Mouse (Mus musculus): Measurements from ENCODE around the gene Wdhd1. TPM values are rescaled to one million over a fixed set of nuclear protein-coding genes. Genes with fewer than 3 reads are reported as not detected.
"Not testable (repeated sequence)": the region's sequence is repeated elsewhere in the genome, so short reads cannot be mapped to it uniquely, and the experiment has no call there.

Wdhd1 gene
- 1 to 10 TPM; 1.9 to 3.0 TPM for total RNA-seq (2021)
- long read RNA-seq, experiment 1, full-length matches to known transcripts = 1 of 1 reads
- long read RNA-seq, experiment 1, partial matches to known transcripts = 0 of 1 reads
- long read RNA-seq, experiment 1, other reads (novel, unspliced or antisense) = 0 of 1 reads
- long read RNA-seq, experiment 2 = 0 reads

DNA sequence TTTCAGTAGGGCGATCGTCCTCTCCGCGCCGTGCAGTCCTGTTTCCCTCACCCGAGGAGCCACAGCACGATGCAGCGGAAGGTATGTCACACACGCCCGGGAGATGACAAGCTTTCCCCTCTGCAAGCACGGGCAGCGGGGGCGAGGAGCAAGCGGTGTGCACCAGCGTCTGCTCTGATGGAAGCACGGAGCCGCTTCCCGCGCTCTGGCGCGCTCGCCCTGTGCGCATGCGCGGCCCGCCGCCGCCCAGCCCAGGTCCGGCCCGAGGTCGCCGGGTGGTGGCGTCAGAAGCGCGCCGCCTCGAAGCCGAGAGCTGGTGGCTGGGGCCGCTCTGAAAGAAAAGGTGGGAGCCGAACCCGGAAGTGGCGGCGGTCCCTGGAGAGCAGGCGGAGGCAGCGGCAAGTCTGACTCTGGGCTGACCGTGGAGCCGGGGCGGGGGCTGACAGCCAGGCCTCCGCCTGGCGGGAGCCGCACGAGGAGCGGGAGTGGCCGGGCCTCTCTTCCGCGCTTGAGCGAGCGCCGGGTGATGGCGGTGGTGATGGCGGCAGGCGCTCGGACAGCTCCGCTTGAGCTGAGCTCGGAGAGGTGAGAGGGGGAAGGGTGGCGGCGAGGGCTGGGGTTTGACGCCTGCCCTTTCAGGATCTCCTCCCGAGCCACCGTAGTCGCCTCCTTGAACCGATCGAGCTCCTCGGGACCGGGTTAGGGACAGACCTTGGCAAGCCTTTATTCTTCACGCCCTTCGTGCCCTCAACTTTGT, at the start of gene Wdhd1, which contains the start of gene Socs4:
TSS of gene Wdhd1 (minus strand) at position 221 of the 757 bp plus-strand sequence.
TSS of gene Socs4 (plus strand) at position 295 of the 757 bp plus-strand sequence.
- peak; percentile 97 to 98 for DNase-seq

DNA sequence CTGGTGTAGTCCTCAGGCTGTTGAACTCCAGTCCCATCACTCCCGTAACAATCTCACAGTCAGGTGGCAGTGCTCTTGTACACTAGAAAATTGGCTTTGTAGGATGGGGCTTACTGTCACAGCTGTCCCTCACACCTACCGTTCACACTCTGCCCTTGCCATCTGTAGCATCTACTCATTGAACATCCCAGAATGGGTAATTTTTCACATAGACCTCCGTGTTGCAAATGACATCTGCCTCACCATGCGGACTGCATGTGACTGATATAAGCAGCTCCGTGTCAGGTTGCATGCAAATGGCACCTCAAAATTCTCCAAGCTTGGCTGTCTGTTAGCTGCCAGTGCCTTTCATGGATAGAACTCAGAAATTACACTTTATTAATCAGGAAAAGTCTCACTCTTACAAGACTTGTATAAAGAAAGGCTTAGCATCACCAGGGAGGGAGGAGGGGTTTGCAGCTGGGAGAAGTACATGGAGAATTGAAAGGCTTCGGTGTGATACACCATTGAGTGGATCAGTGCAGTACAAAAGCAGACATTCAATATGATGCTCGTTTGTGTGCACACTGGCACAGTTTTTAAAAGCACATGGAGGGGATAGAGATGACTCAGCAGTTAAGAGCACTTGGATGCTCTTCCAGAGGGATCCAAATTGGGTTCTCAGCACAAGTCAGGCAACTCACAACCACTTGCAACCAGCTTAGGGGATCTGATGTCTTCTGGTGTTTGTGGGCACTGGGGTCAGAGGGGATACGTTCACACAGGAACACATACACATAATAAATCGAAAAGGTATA, 49.5 kb upstream of the Wdhd1 start:
- DNase-seq = no peak

DNA sequence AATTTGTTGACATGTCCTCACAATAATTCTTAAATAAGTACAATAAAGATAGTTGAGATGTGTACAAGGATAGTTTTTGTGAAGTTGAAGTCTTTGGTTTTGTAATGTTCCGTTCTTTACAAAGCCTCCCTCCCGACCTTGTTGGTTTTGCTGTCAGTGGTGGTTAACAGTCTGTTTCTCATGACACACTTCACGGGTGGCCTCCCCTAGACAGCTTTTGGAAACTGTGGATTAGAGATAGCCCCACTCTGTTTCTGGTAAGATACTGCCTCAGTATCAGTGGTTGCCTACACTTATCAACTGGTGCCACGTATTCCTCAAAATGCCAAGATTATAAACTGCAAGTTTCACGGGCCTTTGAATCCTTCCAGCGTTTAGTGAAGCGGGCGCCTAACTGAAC, 44.9 kb upstream of the Wdhd1 start:
- DNase-seq = not testable (repeated sequence)

DNA sequence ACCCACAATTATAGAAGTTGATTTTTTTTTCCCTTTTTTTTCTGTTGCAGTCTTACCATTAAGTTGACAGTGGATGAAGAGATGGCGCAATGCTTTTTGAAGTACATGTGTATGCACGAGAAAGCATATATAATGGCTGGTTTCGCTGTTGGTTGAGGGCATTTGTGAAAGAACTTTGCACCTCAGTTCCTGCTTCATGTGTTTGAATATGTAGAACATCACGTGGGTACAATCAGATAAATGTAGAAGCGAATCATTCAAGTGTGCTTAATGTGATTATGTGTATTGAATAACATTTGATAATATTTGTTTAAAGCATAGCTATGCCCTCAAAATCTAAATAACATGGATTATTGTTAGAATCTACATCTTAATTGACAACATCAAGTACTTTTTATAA, 42.7 kb upstream of the Wdhd1 start:
- no peak for DNase-seq

DNA sequence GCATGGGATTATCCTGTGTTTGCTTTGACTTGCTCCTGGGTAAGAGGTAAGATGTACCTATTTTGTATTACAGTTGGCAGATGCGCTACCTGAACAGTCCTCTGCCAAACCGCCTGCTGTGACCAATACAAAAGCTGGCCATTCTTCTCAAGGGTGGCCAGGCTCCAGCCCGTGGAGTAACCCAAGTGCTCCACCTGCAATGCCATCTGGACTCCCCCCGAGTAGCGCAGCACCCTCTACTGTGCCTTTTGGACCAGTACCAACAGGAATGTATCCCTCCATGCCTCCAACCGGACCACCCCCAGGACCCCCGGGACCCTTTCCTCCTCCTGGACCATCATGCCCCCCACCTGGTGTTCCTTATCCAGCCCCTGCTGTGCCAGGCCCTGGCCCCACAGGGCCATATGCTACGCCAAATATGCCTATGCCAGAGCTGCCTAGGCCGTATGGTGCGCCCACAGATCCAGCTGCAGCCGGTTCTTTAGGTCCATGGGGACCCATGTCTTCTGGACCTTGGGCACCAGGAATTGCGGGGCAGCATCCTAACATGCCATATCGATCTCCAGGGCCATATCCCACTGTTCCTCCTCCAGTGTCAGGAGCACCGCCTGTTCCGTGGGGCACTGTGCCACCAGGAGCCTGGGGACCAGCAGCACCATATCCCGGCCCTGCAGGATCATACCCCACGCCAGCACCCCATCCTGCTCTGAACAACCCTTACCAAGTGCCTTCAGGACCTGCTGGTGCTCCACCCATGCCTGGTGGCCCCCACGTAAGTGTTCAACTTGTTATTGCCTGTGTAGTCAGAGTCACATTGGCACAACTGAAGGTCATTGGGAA, 33.9 kb upstream of the Wdhd1 start:
- no peak for DNase-seq

DNA sequence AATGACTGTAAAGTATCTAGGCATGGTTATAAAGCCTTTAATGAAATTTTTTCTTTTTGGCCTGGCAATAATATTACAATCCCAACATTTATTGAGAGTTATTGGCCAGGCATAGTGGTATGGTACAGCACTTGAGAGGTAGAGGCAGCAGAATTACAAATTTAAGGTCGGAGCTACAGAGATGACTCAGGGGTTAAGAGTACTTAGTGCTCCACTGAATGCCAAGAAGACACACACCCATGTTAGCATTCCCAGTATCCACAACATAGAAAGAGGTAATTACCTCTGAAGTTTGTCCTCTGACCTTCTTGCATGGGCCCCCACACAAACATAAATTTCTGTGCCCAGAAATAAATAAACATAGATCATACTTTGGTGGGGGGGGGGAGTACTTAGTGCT, 32.4 kb upstream of the Wdhd1 start:
- no peak for DNase-seq

DNA sequence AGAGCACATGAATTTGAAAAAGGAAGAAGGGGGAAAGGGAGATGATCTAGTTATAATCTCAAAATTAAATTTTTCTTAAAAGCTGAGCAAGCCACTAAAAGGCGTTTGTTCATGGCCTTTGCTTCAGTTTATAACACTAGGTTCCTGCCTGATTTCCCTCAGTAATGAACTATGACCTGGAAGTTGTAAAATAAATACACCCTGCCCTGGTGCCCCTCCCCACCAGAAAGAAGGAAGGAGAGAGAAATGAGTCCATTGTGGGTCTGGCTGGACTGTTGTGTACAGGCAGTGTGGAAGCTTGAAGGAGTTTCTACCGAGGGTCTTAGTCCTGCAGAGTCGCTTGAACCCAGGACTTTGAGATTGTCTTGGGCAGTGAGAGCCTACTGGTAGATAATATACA, 31.0 kb upstream of the Wdhd1 start:
- DNase-seq = no peak

DNA sequence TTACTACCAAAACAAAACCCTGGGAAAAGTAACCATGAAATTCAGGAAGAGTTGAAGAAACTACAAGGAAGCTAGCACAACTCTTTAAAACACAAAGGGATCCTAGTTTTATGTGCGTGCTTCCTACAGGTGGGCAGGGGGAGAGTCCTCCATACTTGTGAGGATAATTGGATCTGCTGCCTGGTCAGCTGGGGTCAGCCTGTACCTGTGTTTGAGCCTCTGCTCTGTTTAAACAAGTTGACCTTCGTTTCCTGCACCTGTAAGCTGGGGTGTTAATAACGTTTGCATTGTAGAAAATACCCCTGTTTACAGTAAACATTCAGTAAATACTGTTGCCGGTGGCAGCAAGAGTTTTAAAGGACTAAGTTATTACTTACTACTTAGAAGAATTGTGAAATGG, 29.3 kb upstream of the Wdhd1 start:
- DNase-seq = no peak

DNA sequence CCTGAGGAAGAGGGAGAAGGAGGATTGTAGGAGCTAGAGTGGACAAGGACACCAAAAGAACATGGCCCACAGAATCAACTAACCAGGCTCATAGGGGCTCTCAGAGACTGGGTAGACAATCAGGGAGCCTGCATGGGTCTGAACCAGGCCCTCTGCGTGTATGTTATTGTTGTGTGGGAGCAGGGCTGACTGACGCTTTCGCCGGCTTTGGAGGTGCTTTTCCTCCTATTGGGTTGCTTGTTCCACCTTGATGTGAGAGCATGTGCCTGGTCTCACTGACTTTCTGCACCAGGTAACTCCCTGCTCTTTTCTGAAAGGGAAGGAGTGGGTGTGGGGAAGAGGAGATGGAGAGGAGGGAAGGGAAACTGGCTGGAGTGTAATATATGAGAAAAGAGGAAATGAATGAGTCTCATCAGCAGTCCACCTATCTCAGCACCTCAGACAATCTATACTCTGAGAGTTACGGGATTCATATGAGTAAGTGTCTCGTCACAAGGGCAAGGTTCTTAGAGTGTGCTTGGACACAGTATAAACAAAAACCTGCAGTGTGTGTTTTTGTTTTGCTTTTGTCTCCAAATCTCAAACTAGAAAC, 28.3 kb upstream of the Wdhd1 start:
- DNase-seq = no peak

DNA sequence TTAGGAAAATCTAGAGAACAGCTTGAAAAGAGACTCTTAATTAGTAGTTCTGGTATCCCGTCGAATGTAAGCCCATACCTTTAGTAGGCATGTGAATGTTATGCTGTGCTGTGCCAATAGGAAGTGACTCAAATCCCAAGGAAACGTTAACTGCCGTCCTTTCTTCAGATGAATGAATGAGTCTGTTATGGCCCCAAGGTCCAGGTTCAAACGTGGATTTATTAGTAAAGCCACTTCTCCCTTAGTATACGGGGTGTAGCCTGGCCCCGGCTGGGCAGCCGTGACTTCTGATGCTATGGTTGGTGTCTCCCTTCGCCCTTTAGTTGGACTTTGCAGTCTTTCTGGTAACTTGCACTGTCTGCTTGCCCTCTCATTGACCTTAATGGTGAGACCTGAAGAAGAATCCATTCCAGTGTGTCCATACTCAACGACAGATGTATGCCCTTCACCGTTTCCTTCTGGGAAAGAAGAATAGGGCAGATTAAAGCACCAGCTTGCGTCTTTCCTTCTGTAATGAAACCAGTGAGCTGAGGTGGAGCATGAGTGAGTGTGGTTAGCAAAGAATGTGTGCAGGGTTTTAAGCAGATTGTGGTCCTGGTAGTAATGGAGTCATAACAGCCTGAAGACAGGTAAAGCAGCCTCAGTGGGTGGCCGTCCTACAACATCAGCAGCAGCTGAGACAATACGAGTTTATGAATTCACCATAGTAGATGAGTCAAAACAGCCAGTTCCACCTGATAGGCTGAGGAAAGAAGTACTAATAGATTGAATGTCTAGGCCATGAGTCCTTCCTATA, 26.4 kb upstream of the Wdhd1 start:
- no peak for DNase-seq

DNA sequence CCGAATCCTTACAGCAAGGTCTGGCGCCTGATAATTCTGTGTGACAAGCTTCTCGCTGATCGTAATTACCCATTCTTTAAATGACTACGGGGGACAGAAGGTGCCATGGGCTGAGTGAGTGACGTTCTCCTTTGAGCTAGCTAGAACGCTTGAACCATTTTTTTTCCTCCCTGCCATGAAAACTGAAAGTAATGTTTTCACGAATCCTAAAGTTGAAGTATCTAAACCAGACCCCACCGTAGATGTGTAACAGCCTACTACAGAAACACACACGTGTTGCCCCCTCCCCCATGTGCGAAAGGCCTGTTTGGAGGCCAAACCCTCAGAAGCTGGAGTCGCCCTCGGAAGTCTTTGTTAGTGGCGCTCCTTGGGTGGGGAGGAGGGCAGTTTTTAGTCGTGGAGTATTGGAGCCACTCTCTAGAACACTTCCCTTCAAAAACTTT, 22.2 kb upstream of the Wdhd1 start:
- peak; percentile 42 to 58 for DNase-seq

DNA sequence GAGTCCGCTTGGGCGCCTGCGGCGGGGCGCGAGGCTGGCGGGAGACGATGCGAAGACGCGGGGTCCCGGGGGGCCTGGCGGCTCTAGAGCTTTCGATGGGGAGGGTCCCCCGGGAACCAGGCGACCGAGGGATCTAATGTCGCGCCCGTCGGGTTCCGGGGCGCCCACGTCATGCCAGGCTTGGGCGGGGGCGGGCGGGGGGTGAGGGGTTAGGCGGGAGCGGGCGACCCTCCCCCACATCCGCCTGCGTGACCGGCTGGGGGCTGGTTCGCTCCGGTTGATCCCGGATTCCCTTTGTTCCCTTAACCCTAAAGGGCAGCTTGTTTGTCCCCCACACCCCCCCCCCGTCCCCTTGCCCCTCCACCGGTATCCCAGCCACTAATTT, 21.7 kb upstream of the Wdhd1 start:
- DNase-seq = no peak

DNA sequence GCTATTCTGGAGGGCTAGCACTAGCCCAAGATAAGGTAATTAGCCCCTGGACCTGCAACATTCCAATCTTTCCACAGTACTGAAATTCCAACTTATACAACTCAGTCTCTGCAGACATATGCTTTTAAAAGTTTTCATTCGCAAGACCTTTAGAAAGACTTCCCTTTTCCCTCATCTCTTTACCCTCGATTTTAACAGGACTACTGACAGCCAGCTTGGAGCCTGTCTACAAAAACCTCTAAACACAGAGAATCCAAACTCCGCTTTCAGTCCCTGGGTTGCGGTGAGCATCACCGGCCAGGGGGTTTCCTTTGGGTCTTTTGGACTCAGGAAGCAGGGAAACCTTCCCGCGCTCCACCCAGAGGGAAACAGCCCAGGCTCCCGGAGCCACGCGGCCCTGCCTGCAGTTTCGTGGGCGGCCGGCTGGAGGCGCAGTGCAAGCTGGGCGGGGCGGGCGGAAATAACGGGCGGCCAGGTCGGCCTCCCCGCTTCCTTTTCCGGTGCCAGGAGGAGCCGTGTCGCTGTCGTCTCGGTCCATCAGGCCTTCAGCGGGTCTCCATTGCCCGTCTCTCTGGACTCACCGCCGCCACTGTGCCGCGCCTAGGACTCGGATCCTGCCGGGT, 21.2 kb upstream of the Wdhd1 start, which contains the start of gene Mapk1ip1l:
TSS of gene Mapk1ip1l (plus strand) at position 482 of the 623 bp plus-strand sequence.
- peak; percentile 95 for DNase-seq

DNA sequence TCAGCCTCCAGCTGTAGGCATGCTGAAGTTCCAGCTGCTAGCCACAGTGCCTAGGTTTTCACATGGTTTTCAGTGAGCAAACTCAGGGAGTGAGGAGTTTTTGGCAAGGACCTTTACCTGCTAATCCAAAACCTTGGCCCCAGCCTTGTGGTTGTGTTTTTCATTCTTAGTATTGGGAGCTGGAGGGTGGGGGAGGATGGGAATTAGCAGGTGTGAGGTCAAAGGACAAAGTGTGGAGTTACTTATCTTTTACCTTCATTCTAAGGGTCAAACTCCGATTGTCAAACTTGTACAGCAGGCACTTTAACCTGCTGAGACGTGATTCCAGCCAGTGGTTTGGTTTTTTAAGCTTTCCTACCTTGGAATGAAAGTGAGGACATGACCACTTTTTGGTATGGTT, 19.6 kb upstream of the Wdhd1 start:
- DNase-seq = no peak

DNA sequence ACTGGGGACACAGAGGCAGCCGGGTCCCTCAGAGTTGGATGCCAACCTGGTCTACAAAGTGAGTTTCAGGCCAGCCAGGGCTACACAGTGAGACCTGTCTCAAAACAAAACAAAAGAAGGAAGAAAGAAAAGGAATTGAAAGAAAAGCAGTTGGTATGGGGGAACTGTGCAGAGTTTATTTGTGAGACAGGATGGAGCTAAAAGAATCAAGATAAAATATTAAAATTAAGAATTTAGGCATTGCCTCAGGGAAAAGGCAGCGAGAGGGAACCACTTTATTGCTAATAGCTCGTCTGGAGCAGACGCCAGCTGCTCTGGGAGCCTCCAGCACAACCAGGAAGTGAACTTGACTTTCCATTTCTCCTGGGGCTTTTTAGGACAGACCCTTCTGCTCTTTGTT, 17.5 kb upstream of the Wdhd1 start:
- DNase-seq = no peak

DNA sequence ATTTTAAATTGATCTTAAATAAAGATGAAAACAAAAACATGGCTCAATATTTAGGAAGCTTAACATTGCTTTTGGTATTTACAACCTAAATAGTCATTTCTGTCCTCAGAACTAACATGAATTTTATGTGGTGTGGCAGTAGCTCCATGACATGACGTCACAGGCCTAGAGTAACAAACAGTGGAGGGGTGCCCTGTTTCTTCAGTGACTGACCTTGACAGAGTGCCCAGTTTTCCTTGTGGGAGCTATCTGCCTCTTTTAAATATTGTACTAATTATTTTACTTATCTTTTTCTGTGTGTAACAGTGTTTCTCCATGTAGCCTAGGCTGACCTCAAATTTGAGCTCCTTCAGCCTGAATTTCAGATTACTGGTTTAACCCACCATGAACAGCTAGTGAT, 15.1 kb upstream of the Wdhd1 start:
- DNase-seq = peak; percentile 48 to 52

DNA sequence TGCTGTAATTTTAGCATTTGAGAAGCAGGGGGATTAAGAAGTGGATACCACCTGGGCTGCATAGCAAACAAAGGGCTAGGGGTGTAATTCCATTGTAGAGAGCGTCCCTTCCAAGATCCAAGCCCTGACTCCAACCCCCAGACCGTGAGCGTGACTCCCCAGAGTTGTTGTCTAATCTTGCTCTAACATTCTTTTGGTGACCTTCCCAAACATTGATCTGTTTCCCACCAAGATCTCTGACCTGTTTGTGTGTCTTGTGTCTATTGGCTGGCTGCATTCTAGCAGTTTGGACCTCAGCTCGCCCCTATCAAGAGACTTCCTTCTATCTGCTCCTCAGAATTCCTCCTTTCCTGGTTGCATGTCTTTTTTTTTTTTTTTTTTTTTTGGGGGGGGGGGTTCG, 10.4 kb upstream of the Wdhd1 start:
- DNase-seq = no peak

DNA sequence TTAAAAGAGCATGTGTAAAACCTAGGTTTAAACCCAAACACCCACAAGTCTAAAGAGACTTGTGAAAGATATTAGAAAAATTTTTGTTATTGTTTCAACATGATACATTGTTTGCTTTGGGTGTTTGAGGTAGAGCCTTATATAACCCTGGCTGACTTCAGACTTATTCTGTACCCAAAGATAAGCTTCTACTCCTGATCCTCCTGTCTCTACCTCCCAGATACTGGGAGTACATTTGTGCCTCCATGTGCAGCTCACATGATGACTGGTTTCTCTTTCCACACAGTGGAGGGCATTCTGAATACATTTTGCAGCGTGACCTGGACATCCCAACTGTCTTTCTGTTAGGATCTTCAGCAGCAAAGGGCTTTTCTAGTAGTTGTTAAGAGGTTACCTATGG, 9.6 kb upstream of the Wdhd1 start:
- DNase-seq = no peak

DNA sequence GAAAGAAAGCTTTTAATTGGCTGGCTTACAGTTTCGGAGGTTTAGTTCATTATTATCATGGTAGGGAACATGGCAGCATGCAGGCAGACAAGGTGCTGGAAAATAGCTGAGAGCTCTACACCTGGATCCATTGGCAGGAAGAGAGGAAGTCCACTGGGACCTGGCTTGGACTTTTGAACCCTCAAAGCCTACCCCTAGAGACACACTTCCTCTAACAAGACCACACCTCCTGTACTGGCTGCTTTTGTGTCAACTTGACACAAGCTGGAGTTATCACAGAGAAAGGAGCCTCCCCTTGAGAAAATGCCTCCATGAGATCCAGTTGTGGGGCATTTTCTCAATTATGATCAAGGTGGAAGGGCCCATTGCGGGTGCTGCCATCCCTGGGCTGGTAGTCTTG, 8.6 kb upstream of the Wdhd1 start:
- DNase-seq = no peak

DNA sequence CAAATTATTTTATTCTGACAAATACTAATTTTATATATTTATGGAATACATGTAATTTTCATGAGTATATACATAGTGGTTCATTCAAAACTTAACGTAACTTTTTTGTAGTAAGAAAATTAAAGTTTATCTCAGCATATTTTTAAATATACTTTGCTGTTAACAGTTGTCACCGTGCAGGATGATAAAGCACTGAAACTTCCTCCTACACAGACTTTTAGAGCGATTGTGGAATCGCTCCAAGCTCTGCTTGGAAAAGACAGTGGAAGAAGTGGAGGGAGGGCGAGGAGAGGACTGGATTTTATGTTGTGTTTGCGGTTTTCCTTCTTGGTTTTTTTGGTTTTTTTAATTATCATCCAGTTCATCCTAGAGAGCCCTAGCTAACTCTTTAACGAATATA, 6.9 kb upstream of the Wdhd1 start:
- no peak for DNase-seq

All from adrenal gland, postnatal 36 days (tissue).